Mouse (Mus musculus) hindbrain, embryonic 11.5 days (tissue): ENCODE measurements around the gene Kcnmb3. TPM values are rescaled to one million over a fixed set of nuclear protein-coding genes. Genes with fewer than 3 reads are reported as not detected.

Experiments used
- ATAC-seq: fragments of 200-750 bp; cut with Nextera tagmentation; 2 replicates; pipeline ENCODE4 v1.8.0; 2017; ENCODE audit warnings: mild to moderate bottlenecking, moderate TSS enrichment, moderate library complexity; ENCODE audit not compliant: low FRiP score
- DNase-seq: peaks from one replicate; pipeline ENCODE4 v3.0.0-alpha.2; 2015; ENCODE audit warnings: low spot score
- H3K27ac ChIP-seq: fragments of 300-500 bp; sonication (generic); 2 replicates; pipeline ENCODE4 v1.5.1; 2014; ENCODE audit warnings: mild to moderate bottlenecking, low read depth, low read length
- H3K27me3 ChIP-seq: fragments of 300-500 bp; sonication (generic); 2 replicates; pipeline ENCODE4 v1.6.1; 2014; ENCODE audit warnings: mild to moderate bottlenecking, low read length, moderate library complexity, mixed read lengths; ENCODE audit not compliant: control insufficient read depth, insufficient read depth
- H3K36me3 ChIP-seq: fragments of 300-500 bp; sonication (generic); 2 replicates; pipeline ENCODE4 v1.6.1; 2014; ENCODE audit warnings: mild to moderate bottlenecking, low read length, moderate library complexity, mixed read lengths; ENCODE audit not compliant: control insufficient read depth, insufficient read depth
- H3K4me1 ChIP-seq: fragments of 300-500 bp; sonication (generic); replicated peaks from 2 replicates; pipeline ENCODE4 v1.6.1; 2014; ENCODE audit warnings: low read length, mixed read lengths; ENCODE audit not compliant: control insufficient read depth, insufficient read depth
- H3K4me2 ChIP-seq: fragments of 300-500 bp; sonication (generic); replicated peaks from 2 replicates; pipeline ENCODE4 v1.6.1; 2014; ENCODE audit warnings: mild to moderate bottlenecking, low read depth, low read length
- H3K4me3 ChIP-seq: fragments of 300-500 bp; sonication (generic); 2 replicates; pipeline ENCODE4 v1.5.1; 2014; ENCODE audit warnings: low read depth, low read length
- H3K9ac ChIP-seq: fragments of 300-500 bp; sonication (generic); 2 replicates; pipeline ENCODE4 v1.6.1; 2014; ENCODE audit warnings: low read depth, low read length
- H3K9me3 ChIP-seq: fragments of 300-500 bp; sonication (generic); 2 replicates; pipeline ENCODE4 v1.6.1; 2016; ENCODE audit warnings: low read length; ENCODE audit not compliant: control insufficient read depth
- WGBS: fragments of 180-500 bp; shearing (Covaris S2); extraction: QIAGEN DNeasy Blood & Tissue Kit; methylation state at CpG from one replicate; pipeline ENCODE4 v1.1.7; 2014; 5-methylcytosine and 5-hydroxymethylcytosine counted together
- polyA plus RNA-seq: library from polyadenylated mRNA; unstranded; fragments of >200 nt; fragmentation: Nextera tagmentation; extraction: Ambion mirVana; gene quantifications from 2 replicates; pipeline ENCODE4 v1.2.1, GENCODE M21; 2014

Kcnmb3 gene
- 0.12 TPM in 1 of 2 replicates, not detected in the other for polyA plus RNA-seq

DNA sequence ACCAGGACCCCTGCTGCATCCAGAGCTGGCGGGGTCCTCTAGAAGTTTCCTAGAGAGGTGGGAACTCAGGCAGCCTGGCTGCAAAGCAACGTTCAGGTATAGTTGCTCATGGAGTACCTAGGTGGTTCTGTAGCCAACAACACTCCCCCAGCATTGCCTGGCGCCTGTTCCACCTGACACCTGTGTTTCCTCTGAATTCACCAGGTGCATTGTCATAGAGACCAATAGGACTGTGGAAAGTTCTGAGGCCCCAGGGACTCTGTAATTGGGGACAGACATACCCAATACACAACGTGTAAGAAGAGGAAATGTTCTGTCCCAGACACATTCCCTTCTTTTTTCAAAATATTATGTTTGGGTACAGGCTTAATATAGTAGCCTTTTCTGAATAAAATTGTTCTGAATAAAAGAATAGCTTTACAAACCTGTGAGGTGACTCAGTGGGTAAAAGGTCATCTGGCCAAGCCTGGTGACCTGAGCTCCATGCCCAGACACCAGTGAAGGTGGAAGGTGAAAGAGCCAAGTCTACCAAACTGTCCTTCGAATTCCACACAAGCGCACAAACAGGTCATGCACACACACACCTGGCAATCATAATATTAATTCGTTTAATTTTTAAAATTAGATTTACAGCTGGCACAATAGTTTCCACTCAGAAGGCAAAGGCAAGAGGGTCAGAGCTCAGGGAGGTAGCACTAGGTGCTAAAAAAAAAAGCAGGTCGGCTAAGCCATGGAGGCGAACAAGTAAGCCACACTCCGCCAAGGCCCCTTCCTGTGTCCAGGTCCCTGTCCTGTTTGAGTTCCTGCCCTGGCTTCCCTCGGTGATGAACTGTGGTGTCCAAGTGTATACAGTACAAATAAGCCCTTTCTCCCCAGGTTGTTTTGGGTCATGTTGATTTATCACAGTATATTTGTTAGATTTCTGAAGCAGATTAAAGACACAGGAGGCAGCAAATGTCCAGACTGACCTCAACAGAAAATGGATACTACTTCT lies at the start of gene Kcnmb3:
Kcnmb3 (minus strand) TSS at position 135 of the 994 bp plus-strand sequence.
- H3K36me3 ChIP-seq, result no peaks in the 10 kb centered on the region
- ATAC-seq, result no peak
- WGBS, result 84% methylated on average over 11 of the region's 11 CpGs

DNA sequence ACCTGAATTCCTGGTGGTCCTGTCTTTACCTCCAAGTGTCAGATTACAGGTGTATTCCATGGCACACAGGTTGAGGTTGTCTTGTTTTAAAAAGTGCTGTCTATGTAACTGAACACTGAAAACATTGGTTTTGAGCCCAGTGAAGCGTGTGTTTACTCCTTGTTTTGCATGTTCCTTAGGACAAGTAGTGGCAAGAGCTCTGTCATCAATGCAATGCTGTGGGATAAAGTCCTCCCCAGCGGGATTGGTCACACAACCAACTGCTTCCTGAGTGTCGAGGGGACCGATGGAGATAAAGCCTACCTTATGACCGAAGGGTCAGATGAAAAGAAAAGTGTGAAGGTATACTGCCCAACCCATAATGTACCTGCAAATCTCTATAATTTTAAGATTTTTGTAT lies 46.1 kb upstream of the Kcnmb3 start:
- H3K9me3 ChIP-seq, result no peaks in the 10 kb centered on the region
- H3K9ac ChIP-seq, result no peak overlapping the region
- ATAC-seq (no peak), DNase-seq (no peak)
- H3K4me3 ChIP-seq, result no peak overlapping the region
- H3K4me2 ChIP-seq, result no peak overlapping the region
- no peaks in the 10 kb centered on the region for H3K36me3 ChIP-seq
- no peaks in the 10 kb centered on the region for H3K4me1 ChIP-seq
- H3K27ac ChIP-seq, result no peak overlapping the region
- 90% methylated on average over 5 of the region's 5 CpGs for WGBS
- H3K27me3 ChIP-seq, result no peaks in the 10 kb centered on the region

More for the DNA sequence above, at the start of gene Kcnmb3:
- Histone ChIP-seq H3K27me3 (no peaks in the 10 kb centered on the region), H3K4me3 (no peak within 1 kb of the TSS), H3K27ac (no peak within 1 kb of the TSS), H3K9ac (no peak within 1 kb of the TSS), H3K4me1 (0 out of 2 replicates have a peak, but pooled peaks cover 2% of the 10 kb centered on the region), H3K4me2 (no peak within 1 kb of the TSS), H3K9me3 (no peaks in the 10 kb centered on the region)
- no peak for DNase-seq

DNA sequence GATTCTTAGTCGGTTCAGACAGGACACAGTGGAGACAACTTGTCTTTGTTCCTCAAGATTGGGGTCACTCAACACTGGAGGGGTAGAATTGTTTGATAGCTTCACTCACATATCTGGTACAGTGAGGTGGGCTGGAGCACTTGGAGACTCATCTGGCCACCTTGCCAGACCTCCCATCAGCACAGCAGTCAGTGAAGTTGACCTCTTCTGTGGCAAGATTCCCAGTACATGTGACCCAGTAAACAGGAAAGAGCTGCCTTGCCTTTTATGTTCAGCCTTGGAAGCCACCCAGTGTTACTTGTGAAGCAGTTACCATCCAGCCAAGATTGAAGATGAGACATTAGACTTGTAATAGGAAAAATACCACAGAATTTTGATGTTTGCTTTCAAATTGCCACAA lies 45.5 kb upstream of the Kcnmb3 start:
- Histone ChIP-seq H3K9ac (no peak overlapping the region), H3K36me3 (no peaks in the 10 kb centered on the region), H3K27me3 (no peaks in the 10 kb centered on the region), H3K27ac (no peak overlapping the region), H3K4me3 (no peak overlapping the region), H3K4me2 (no peak overlapping the region), H3K4me1 (no peaks in the 10 kb centered on the region), H3K9me3 (no peaks in the 10 kb centered on the region)
- DNase-seq (no peak), ATAC-seq (no peak)
- WGBS, result 61% methylated on average over 1 of the region's 1 CpGs

DNA sequence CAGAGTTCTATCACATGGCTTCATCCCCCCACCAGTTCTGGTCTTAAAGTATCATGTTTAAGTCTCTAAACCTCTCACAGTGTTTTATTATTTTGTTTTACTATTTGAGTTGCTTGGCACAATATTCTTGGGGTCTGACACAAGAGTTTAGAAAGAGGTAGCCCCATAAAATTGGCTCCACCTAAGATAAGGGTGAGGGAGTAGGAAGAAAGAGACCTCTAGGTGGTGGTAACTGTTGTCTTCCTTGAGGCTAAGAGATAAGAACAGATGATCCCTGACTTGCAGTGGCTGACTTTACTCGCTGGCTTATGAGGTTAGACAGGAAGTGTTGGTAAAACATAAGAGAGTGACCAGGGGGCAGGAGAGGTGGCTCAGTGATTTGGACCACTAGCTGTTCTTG lies 43.7 kb upstream of the Kcnmb3 start:
- Histone ChIP-seq H3K27ac (no peak overlapping the region), H3K9me3 (no peaks in the 10 kb centered on the region), H3K4me3 (no peak overlapping the region), H3K36me3 (no peaks in the 10 kb centered on the region), H3K9ac (no peak overlapping the region), H3K27me3 (no peaks in the 10 kb centered on the region), H3K4me1 (no peaks in the 10 kb centered on the region), H3K4me2 (no peak overlapping the region)
- DNase-seq, result no peak
- ATAC-seq, result no peak
- WGBS, result 71% methylated on average over 1 of the region's 1 CpGs

DNA sequence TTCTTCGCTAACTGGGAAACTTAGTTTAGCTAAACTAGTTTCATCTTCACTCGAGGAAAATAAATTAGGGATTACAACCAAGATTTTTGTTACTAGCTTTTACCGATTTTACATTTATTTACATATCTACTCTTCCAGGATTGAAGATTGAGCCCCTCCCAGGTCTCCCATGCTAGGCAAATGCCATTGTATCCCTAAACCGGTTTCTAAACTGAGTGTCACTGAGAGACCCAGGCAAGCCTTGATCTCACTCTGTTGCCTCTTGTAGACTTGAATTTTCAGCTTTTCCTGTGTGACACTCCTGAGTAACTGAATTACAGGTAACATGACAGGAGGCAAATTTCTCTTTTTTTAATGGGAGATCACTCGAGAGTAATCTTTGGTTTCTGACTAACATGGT lies 38.0 kb upstream of the Kcnmb3 start:
- Histone ChIP-seq H3K4me2 (peak overlapping the region; percentile 64), H3K4me3 (peak overlapping the region; percentile 59), H3K27me3 (no peaks in the 10 kb centered on the region), H3K36me3 (no peaks in the 10 kb centered on the region), H3K9ac (peak overlapping the region; percentile 77; the same call in 1 of the 2 replicates), H3K27ac (no peak overlapping the region), H3K4me1 (no peaks in the 10 kb centered on the region), H3K9me3 (no peaks in the 10 kb centered on the region)
- 18% methylated on average over 5 of the region's 5 CpGs for WGBS
- ATAC-seq (no peak), DNase-seq (peak; percentile 17)

DNA sequence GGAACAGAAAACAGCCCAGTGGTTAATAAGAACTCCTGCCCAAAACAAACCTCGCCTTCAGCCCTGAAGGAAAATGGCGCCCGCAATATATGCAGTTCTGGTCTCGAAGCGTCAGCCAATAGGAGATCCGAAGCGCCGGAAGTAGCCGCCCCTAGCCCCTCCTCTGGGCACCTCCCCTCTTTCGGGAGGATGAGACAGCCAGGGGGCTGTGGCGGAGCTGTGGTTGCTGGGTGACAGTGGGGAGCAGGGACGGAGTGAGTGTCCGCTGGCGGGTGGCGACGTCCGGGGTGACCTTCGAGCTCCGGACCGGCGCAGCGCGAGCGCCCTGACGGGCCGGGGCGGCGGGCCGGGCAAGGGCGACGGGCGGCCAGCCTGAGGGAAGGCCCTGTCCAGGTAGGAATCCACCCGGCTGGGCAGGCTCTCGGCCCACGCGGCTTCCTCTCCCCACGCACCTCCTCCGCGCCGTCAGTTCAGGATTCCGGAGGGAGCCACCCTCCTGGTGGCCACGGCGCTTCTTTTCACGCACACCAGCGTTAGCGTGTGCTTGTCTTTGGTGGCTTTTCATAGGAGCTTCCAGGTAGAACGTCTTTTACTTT lies 37.4 kb upstream of the Kcnmb3 start, which contains the start of gene Mfn1:
Mfn1 (plus strand) TSS at position 163 of the 596 bp plus-strand sequence.
- peak within 1 kb of the TSS; percentile 64 for H3K4me2 ChIP-seq
- ATAC-seq (peak; percentile 100), DNase-seq (peak; percentile 91)
- H3K4me3 ChIP-seq, result peak within 1 kb of the TSS; percentile 59
- H3K27me3 ChIP-seq, result no peaks in the 10 kb centered on the region
- H3K36me3 ChIP-seq, result no peaks in the 10 kb centered on the region
- peak within 1 kb of the TSS; percentile 77 for H3K9ac ChIP-seq
- H3K9me3 ChIP-seq, result no peaks in the 10 kb centered on the region
- H3K27ac ChIP-seq, result no peak within 1 kb of the TSS
- WGBS, result under 1% methylated on average over 47 of the region's 47 CpGs
- H3K4me1 ChIP-seq, result no peaks in the 10 kb centered on the region

DNA sequence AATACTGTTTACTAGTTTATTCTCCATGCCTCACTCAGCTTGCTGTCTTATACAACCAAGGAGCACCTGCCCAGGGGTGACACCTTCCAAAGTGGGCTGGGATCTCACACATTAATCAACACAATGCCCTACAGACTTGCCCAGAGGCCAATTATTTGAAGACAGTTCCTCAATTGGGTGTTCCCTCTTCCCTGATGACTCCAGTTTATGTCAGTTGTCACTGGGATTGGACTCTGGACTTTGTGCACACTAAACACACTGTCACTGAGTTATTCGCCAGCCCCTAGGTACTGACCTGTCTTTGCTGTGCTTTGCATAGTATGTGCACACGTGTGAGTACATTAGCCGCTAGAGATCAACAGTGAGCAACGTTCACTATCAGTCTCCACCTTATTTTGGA lies 35.1 kb upstream of the Kcnmb3 start:
- WGBS, result 89% methylated on average over 4 of the region's 4 CpGs
- H3K4me2 ChIP-seq, result no peak overlapping the region
- H3K27ac ChIP-seq, result no peak overlapping the region
- DNase-seq (no peak), ATAC-seq (no peak)
- no peaks in the 10 kb centered on the region for H3K27me3 ChIP-seq
- no peak overlapping the region for H3K9ac ChIP-seq
- no peaks in the 10 kb centered on the region for H3K4me1 ChIP-seq
- no peaks in the 10 kb centered on the region for H3K36me3 ChIP-seq
- H3K4me3 ChIP-seq, result no peak overlapping the region
- no peaks in the 10 kb centered on the region for H3K9me3 ChIP-seq

DNA sequence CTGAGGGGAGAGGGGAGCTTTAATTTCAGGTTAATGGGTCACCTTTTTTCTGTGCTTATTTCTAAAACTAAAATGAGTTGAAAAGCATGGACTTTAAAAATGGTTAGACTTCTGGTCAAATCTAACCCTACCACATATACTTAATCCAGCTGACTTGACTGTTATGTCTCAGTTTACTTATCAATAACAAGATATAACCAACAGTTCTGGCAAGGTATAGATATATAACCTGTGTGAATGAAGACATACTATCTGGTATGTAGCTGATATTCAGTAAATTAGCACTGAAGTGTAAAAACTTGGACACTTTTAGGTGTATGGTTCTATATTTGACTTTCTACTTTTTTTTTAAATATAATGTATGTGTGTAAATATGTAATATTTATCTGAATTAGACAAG lies 21.5 kb upstream of the Kcnmb3 start:
- H3K9ac ChIP-seq, result no peak overlapping the region
- no peak overlapping the region for H3K4me3 ChIP-seq
- H3K27me3 ChIP-seq, result no peaks in the 10 kb centered on the region
- H3K27ac ChIP-seq, result no peak overlapping the region
- no peaks in the 10 kb centered on the region for H3K9me3 ChIP-seq
- 0 out of 2 replicates have a peak, but pooled peaks cover 3% of the 10 kb centered on the region for H3K36me3 ChIP-seq
- H3K4me1 ChIP-seq, result peaks cover 2% of the 10 kb centered on the region; the same call in 1 of the 2 replicates
- DNase-seq, result no peak
- no peak for ATAC-seq
- no peak overlapping the region for H3K4me2 ChIP-seq
